30 mouse cellular contexts compared by ENCODE assay signal in the genomic region with DNA sequence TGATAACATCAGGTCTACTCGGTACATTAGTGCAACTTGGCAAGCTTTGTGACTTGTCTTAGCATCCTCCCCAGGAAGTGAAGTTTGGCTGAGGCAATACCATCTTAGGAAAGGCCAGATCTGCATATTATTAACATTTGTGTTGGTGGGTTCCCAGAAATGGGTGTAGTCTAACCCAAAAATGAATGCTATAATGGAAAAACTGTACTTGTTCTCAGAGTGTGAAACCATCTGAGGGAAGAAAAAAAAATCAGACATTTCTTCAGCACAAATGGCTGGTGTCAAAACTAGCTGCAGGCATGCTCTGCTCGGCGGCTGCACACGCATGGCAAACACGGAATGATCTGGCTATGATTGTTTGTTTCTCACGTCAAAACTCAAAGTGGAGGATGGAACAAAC. TPM values are rescaled to one million over a fixed set of nuclear protein-coding genes. Genes with fewer than 3 reads are reported as not detected.
DNase-seq lines count a peak whose midpoint lies in the region; ATAC-seq lines count a peak whose summit lies in the region.
"Had no signal": no experiment of that assay in that cellular context is flagged by ENCODE, and none has a peak within 500 bp of the region (broad histone marks: within the 10 kb centered on the region; RNA-seq: fewer than 3 reads in every experiment).

No protein-coding gene starts in this region.

- no peak for DNase-seq in frontal cortex, postnatal 10 days (ENCODE audit: low spot score in 2 of 2)
- peak; percentile 23 for DNase-seq in CD4-positive helper T cell, adult 2 months (ENCODE audit: low read depth, low spot score)
- peak; percentile 30 for DNase-seq in CD4-positive, CD25-positive, alpha-beta regulatory T cell, adult 2 months (ENCODE audit: low read depth, low spot score)
- DNase-seq in gastrocnemius, postnatal 14 days = no peak
- DNase-seq in hindbrain, embryonic 14.5 days (ENCODE audit: low spot score) = no peak
- DNase-seq: adrenal gland, postnatal 25 days; B cell, adult 2 months; cerebellum, adult 8-10 months; cerebellum, postnatal 25 days; gastrocnemius, adult 2 months; heart, postnatal 10 days; kidney, adult 8-10 months; kidney, postnatal 10 days; right cerebral cortex, postnatal 14 days had no signal

- no peaks in the 10 kb centered on the region for H3K9me3 ChIP-seq in forebrain, embryonic 16.5 days (ENCODE audit: control insufficient read depth, low read length)
- no peaks in the 10 kb centered on the region for H3K9me3 ChIP-seq in hindbrain, embryonic 14.5 days (ENCODE audit: control insufficient read depth, low read length)
- H3K9me3 ChIP-seq in midbrain, embryonic 13.5 days = no peaks in the 10 kb centered on the region
- H3K9me3 ChIP-seq: heart, embryonic 13.5 days; hindbrain, embryonic 15.5 days; intestine, embryonic 15.5 days; limb, embryonic 13.5 days; lung, embryonic 15.5 days; midbrain, embryonic 10.5 days; neural tube, embryonic 12.5 days had no signal

- H3K4me2 ChIP-seq in forebrain, embryonic 16.5 days (ENCODE audit: low read length) = no peak overlapping the region
- H3K4me2 ChIP-seq in hindbrain, embryonic 14.5 days (replicated peaks) = no peak overlapping the region
- H3K4me2 ChIP-seq in midbrain, embryonic 13.5 days (replicated peaks) = no peak overlapping the region
- H3K4me2 ChIP-seq: heart, embryonic 13.5 days; hindbrain, embryonic 15.5 days; intestine, embryonic 15.5 days; limb, embryonic 13.5 days; liver, embryonic 11.5 days; lung, embryonic 15.5 days; neural tube, embryonic 12.5 days had no signal

- no peak overlapping the region for H3K4me3 ChIP-seq in forebrain, embryonic 16.5 days (replicated peaks; ENCODE audit: low read length)
- no peak overlapping the region for H3K4me3 ChIP-seq in hindbrain, embryonic 14.5 days (replicated peaks; ENCODE audit: low read length)
- no peak overlapping the region for H3K4me3 ChIP-seq in midbrain, embryonic 13.5 days (replicated peaks)
- H3K4me3 ChIP-seq: gastrocnemius, adult 2 months; heart, embryonic 13.5 days; hindbrain, embryonic 15.5 days; intestine, embryonic 15.5 days; limb, embryonic 13.5 days; lung, embryonic 15.5 days; midbrain, embryonic 10.5 days; myocyte; neural tube, embryonic 12.5 days had no signal

- peak overlapping the region; percentile 28 for H3K27ac ChIP-seq in forebrain, embryonic 16.5 days (ENCODE audit: low read length)
- H3K27ac ChIP-seq in hindbrain, embryonic 14.5 days = no peak overlapping the region
- no peak overlapping the region for H3K27ac ChIP-seq in midbrain, embryonic 13.5 days
- H3K27ac ChIP-seq: gastrocnemius, adult 2 months; heart, embryonic 13.5 days; hindbrain, embryonic 15.5 days; intestine, embryonic 15.5 days; limb, embryonic 13.5 days; lung, embryonic 15.5 days; midbrain, embryonic 10.5 days; neural tube, embryonic 12.5 days had no signal

- H3K36me3 ChIP-seq in forebrain, embryonic 16.5 days (ENCODE audit: control insufficient read depth, insufficient read depth) = no peaks in the 10 kb centered on the region
- no peaks in the 10 kb centered on the region for H3K36me3 ChIP-seq in hindbrain, embryonic 14.5 days (replicated peaks; ENCODE audit: control insufficient read depth, insufficient read depth)
- no peaks in the 10 kb centered on the region for H3K36me3 ChIP-seq in midbrain, embryonic 13.5 days
- H3K36me3 ChIP-seq: heart, embryonic 13.5 days; hindbrain, embryonic 15.5 days; intestine, embryonic 15.5 days; limb, embryonic 13.5 days; lung, embryonic 15.5 days; midbrain, embryonic 10.5 days; neural tube, embryonic 12.5 days had no signal

- H3K9ac ChIP-seq in forebrain, embryonic 16.5 days (replicated peaks; ENCODE audit: low read depth, low read length) = no peak overlapping the region
- no peak overlapping the region for H3K9ac ChIP-seq in hindbrain, embryonic 14.5 days
- H3K9ac ChIP-seq in midbrain, embryonic 13.5 days (replicated peaks) = no peak overlapping the region
- H3K9ac ChIP-seq: heart, embryonic 13.5 days; hindbrain, embryonic 15.5 days; intestine, embryonic 15.5 days; limb, embryonic 13.5 days; lung, embryonic 15.5 days; neural tube, embryonic 12.5 days had no signal

- intact Hi-C loops in gastrocnemius, postnatal 14 days (cut with DNase I; ENCODE audit: low total_unique reads) = no loop called here

- ATAC-seq in frontal cortex, adult (ENCODE audit: low TSS enrichment) = peak; percentile 93
- ATAC-seq in forebrain, embryonic 16.5 days = peak; percentile 94
- ATAC-seq in hindbrain, embryonic 14.5 days (ENCODE audit: low FRiP score) = no peak
- no peak for ATAC-seq in midbrain, embryonic 13.5 days
- ATAC-seq: intestine, embryonic 15.5 days; Patski had no signal

- H3K4me1 ChIP-seq in forebrain, embryonic 16.5 days (replicated peaks; ENCODE audit: control insufficient read depth, insufficient read depth, low read length) = no peaks in the 10 kb centered on the region
- H3K4me1 ChIP-seq in hindbrain, embryonic 14.5 days (replicated peaks; ENCODE audit: control insufficient read depth, insufficient read depth, low read length) = no peaks in the 10 kb centered on the region
- H3K4me1 ChIP-seq in midbrain, embryonic 13.5 days (replicated peaks) = no peaks in the 10 kb centered on the region
- H3K4me1 ChIP-seq: heart, embryonic 13.5 days; hindbrain, embryonic 15.5 days; intestine, embryonic 15.5 days; limb, embryonic 13.5 days; lung, embryonic 15.5 days; midbrain, embryonic 10.5 days; neural tube, embryonic 12.5 days had no signal

- 61% methylated on average over 6 of the region's 6 CpGs for WGBS in forebrain, embryonic 16.5 days
- 73% methylated on average over 6 of the region's 6 CpGs for WGBS in hindbrain, embryonic 14.5 days
- 92% methylated on average over 6 of the region's 6 CpGs for WGBS in midbrain, embryonic 13.5 days

- H3K27me3 ChIP-seq in forebrain, embryonic 16.5 days (replicated peaks; ENCODE audit: control insufficient read depth, insufficient read depth, low read length) = no peaks in the 10 kb centered on the region
- H3K27me3 ChIP-seq in hindbrain, embryonic 14.5 days (ENCODE audit: control insufficient read depth, insufficient read depth, low read length) = no peaks in the 10 kb centered on the region
- no peaks in the 10 kb centered on the region for H3K27me3 ChIP-seq in midbrain, embryonic 13.5 days
- H3K27me3 ChIP-seq: heart, embryonic 13.5 days; hindbrain, embryonic 15.5 days; intestine, embryonic 15.5 days; limb, embryonic 13.5 days; lung, embryonic 15.5 days; neural tube, embryonic 12.5 days had no signal

RNA-seq across cellular contexts. Expression of gene Csrnp3, which starts 18.8 kb away (rescaled TPM):
- polyA plus RNA-seq in forebrain, embryonic 16.5 days (2015; fragmentation: Nextera tagmentation; extraction: Ambion mirVana) = 61.1 and 67.4 TPM in 2 replicates
- total RNA-seq in gastrocnemius, postnatal 14 days (2021) = under 1 TPM; 0.18 TPM
- polyA plus RNA-seq in hindbrain, embryonic 14.5 days (2014; fragmentation: Nextera tagmentation; extraction: Ambion mirVana) = 54.4 and 56.0 TPM in 2 replicates
- 60.5 and 61.9 TPM in 2 replicates for polyA plus RNA-seq in midbrain, embryonic 13.5 days (2015; fragmentation: Nextera tagmentation; extraction: Ambion mirVana)
- total RNA-seq: gastrocnemius, adult 2 months; megakaryocyte progenitor cell, adult 5-6 weeks; MEL had no signal
- polyA plus RNA-seq: liver, embryonic 16.5 days; Patski had no signal

Comparison
In these comparisons a context has a peak if more than half of its experiments do, and no peak if none do; other contexts are left out.
1. ATAC-seq: peak in frontal cortex, adult (single experiment) and forebrain, embryonic 16.5 days (single experiment); none in hindbrain, embryonic 14.5 days (single experiment) and midbrain, embryonic 13.5 days (single experiment).
2. DNase-seq: peak in CD4-positive helper T cell, adult 2 months (single experiment) and CD4-positive, CD25-positive, alpha-beta regulatory T cell, adult 2 months (single experiment); none in frontal cortex, postnatal 10 days (0 of 2), gastrocnemius, postnatal 14 days (single experiment) and hindbrain, embryonic 14.5 days (single experiment).